Mouse (Mus musculus): ENCODE measurements at regions not wholly inside any gene's neighbourhood (a gene's known extent, or its start where the extent isn't known, plus 50 kb on each side); places are given as distances from the start of the nearest gene placed in this dataset.
"Not testable (repeated sequence)": the region's sequence is repeated elsewhere in the genome, so short reads cannot be mapped to it uniquely, and the experiment has no call there.

- DNase-seq (ENCODE audit: low spot score): no peak
Measured at GRCm38 (mm10) chr2:10658317-10658716, 288.0 kb downstream of the Sfmbt2 start.

- not testable (repeated sequence) for DNase-seq (ENCODE audit: low spot score)
Measured at GRCm38 (mm10) chr2:10667915-10668314, 297.6 kb downstream of the Sfmbt2 start.

- DNase-seq (ENCODE audit: low spot score): no peak
Measured at GRCm38 (mm10) chr2:10670423-10671298, 300.4 kb downstream of the Sfmbt2 start.

- DNase-seq (ENCODE audit: low spot score): no peak
Measured at GRCm38 (mm10) chr2:10671299-10671632, 301.0 kb downstream of the Sfmbt2 start.

DNA sequence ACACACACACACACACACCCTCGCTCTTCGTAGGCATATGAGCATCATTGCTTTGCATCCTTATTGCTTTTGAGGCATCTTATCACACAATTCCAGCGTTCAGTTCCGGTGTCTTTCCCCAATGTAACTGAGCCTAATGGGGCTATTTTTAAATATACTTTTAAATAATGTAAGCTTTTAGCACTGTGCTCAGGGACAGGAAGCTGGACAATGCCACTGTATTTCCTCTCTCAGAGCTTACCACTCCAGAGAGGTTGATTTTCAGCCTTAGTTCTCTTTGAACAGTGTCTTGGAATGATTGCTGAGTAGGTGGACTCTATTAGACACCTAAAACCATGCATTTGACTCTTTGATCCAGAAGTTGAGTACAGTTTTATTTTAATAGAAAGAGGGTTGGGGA is 301.9 kb downstream of the Sfmbt2 start:
- no peak for DNase-seq (ENCODE audit: low spot score)

- no peak for DNase-seq (ENCODE audit: low spot score)
Measured at GRCm38 (mm10) chr2:10674738-10675349, 304.5 kb downstream of the Sfmbt2 start.

GRCm38 (mm10) chr2:10701459-10701858 is 331.1 kb downstream of the Sfmbt2 start:
- no peak for DNase-seq (ENCODE audit: low spot score)

DNA sequence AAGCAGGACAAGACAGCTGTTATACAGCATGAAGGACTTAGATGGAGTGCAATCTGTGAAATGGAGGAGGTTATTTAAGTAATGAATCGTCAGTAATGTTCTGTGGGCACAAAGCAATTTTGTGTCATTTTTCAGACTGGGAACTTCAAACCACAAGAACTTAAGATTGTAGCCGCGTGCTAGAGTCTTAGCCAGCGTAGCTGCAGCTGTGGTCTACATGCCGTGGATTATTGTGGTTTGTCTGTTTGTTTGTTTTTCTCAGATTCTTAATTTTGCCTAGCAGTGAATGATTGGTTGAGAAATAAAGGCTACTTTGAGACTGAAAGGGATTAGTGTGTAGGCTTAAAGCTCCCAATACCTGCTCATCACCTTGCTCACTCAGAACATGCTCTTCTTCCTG is 348.1 kb downstream of the Sfmbt2 start:
- no peak for DNase-seq (ENCODE audit: low spot score)

GRCm38 (mm10) chr2:10734337-10734736 is 364.0 kb downstream of the Sfmbt2 start:
- not testable (repeated sequence) for DNase-seq (ENCODE audit: low spot score)

DNA sequence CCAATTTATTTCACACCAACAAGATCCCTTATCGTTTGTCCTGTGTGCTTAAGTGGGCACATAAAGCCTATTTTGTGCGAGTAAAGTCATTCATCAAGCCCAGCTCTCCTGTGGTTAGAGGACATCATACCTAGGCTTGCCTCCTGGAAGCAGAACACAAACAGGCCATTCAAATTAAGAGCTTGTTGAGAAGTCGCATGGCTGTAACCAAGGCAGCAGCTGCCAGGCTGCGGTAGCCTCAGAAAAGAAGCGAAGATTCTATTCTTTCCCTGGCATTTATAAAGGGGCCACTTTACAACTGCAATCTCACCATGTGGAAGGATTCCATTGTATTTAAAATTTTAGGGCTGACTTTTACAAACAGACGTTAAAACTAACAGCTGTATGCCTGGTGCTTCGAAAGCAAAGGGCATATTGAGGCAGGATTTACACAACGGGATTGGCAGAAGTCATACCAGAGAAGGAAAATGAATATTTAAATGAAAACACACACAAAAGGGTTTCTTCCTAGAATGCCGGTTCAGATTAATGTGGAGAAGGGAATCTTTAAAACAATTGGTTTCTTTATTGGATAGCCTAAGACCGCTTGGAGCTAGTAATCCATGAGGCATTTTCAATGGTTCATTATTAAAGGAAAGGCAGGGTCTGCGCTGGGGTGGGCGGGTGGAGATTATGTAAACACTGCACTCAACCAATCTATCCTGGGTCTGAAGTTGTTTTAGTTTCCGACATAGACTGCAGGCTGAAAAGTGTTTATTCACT is 366.6 kb downstream of the Sfmbt2 start:
- no peak for DNase-seq (ENCODE audit: low spot score)

- no peak for DNase-seq (ENCODE audit: low spot score)
Measured at GRCm38 (mm10) chr2:10737458-10737775, 367.1 kb downstream of the Sfmbt2 start.

- DNase-seq (ENCODE audit: low spot score): no peak
Measured at GRCm38 (mm10) chr2:10745127-10745526, 374.8 kb downstream of the Sfmbt2 start.

- DNase-seq (ENCODE audit: low spot score): no peak
Measured at GRCm38 (mm10) chr2:10755375-10755774, 385.1 kb downstream of the Sfmbt2 start.

GRCm38 (mm10) chr2:10757202-10757840 is 387.0 kb downstream of the Sfmbt2 start:
- no peak for DNase-seq (ENCODE audit: low spot score)

DNA sequence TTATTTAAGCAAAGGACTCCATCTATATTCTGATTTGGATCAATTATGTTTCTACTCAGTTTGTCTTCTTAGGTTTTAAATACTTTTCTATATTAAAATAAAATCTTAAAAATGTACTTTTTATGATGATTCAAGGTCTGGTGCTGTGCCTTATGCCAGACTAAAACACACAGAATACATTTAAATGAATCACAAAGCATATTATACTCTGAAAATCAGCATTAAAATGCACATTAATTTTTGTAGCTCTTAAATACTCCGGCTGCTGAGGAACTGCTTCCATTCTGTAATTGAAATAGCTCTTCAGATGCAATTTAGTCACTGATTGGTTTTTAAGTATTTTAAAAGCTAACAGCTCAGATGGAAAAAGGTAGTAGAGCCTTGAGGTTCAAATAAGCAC is 387.6 kb downstream of the Sfmbt2 start:
- DNase-seq (ENCODE audit: low spot score): no peak

GRCm38 (mm10) chr2:10762236-10762635 is 391.9 kb downstream of the Sfmbt2 start:
- DNase-seq (ENCODE audit: low spot score): no peak

GRCm38 (mm10) chr2:10783071-10783470 is 388.8 kb upstream of the Prkcq start:
- no peak for DNase-seq (ENCODE audit: low spot score)

DNA sequence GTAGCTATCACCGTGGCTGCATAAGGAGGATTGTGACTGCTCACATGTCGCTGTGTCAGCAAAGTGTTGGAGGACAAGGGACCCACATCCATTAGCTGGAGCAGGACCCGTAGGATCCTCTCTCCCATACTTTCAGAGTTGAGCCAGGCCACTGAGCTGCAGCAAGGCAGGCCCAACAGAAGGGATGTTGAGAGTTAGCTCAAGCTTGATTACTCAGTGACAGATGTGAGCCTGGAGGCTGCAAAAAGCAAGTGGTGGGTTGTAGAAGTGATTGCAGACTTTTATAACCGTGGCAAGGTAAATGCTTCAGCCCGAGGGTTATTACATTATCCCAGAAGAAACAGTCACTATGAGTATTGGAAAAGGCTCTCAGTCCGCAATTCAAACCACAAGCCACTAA is 388.3 kb upstream of the Prkcq start:
- DNase-seq (ENCODE audit: low spot score): no peak

DNA sequence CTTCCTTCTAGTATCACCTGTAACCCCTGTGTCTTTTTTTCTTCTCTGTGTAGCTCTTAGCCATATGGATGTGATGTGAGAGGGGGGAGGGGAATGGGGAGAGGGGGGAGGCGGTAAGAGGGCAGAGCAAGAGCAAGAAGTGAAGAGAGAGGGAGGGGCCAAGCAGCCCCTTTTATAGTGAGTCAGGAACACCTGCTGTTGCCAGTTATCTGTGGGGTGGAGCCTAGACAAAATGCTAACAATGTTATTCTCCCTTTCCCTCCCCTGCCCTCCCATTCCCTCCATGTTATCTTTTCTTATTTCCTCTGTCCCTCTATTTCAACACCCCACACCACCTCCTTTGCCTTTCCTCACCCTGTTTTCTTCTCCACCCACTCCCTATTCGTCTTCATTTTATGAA is 387.6 kb upstream of the Prkcq start:
- no peak for DNase-seq (ENCODE audit: low spot score)

- DNase-seq (ENCODE audit: low spot score): peak; percentile 48
Measured at GRCm38 (mm10) chr2:10785156-10785555, 386.8 kb upstream of the Prkcq start.

DNA sequence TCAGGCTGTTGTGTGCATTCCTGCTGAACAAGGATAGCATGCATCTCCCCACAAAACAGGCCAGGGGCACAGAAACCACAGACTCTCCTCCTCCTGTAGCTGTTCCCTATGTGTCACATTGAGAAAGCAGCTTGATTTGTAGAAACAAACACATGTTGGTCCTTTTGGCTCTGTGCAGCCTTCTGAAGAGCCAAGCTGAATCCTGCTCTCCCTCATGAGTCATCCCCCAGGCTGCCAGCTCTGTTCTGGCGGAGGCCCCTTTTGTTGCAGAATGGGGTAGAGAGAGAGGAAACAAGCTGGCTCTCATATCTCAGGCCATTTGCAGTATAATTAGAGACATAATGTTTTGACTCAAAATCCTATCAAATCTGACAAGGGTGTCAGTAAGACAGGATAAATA is 383.4 kb upstream of the Prkcq start:
- peak; percentile 41 for DNase-seq (ENCODE audit: low spot score)

- no peak for DNase-seq (ENCODE audit: low spot score)
Measured at GRCm38 (mm10) chr2:10791233-10791632, 380.7 kb upstream of the Prkcq start.

DNA sequence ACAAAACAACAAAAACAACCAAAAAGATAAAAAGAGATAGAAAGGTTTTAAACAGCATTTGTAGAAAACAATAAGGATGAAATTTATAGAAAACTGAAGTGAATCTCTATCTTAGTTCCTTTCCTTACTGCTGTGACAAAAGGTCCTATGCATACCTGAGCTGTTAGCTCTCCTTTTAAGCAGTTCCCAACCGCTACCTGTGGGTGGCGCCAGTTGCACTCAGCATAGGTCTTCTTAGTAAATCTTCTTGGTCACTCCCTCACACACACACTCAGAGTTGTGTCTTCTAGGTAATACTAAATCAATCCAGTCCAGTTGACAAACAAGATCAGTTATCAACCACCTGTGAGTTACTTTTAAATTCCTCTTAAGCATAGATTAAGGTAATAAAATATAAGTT is 355.5 kb upstream of the Prkcq start:
- no peak for DNase-seq (ENCODE audit: low spot score)

Measured in urinary bladder, postnatal 25 days (tissue).